Mouse (Mus musculus) embryonic fibroblast, embryonic 13.5 days (primary cell): ENCODE measurements at regions not wholly inside any gene's neighbourhood (a gene's known extent, or its start where the extent isn't known, plus 50 kb on each side); places are given as distances from the start of the nearest gene placed in this dataset.

Experiments used
- CTCF ChIP-seq: IDR thresholded peaks from 2 replicates; pipeline ENCODE4 v1.5.1; 2011; ENCODE audit warnings: mild to moderate bottlenecking, control low read depth, low read length, moderate library complexity, borderline replicate concordance; ENCODE audit not compliant: insufficient read depth
- POLR2A ChIP-seq: IDR thresholded peaks from 2 replicates; pipeline ENCODE4 v1.6.1; 2011; ENCODE audit warnings: low read depth, mild to moderate bottlenecking, control low read depth, low read length, moderate library complexity

- TF ChIP-seq CTCF, result no peak
- no peak for TF ChIP-seq POLR2A
These were observed 198.9 kb upstream of the Sulf2 start for GRCm38 (mm10) chr2:166354391-166354790.
